30 mouse cellular contexts compared by ENCODE assay signal in the genomic region with DNA sequence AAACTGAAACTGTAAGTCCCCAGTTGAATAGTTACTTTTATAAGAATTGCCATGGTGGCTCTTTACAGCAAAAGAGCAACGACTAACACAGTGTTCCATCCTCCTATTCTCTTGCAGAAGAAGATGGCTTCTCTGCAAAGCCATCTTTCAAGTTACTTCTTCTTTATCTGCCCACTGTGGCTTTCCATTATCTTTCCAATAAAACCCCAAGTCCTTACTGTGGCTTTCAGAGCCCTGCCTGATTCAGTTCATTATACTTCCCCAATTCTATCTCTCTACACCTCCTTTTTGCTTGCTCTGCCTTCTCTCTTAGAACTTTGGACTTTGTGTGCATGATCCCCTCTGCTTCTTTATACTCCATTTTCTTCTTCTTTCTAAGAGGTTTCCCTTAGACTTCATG. TPM values are rescaled to one million over a fixed set of nuclear protein-coding genes. Genes with fewer than 3 reads are reported as not detected.
"Had no signal": no experiment of that assay in that cellular context is flagged by ENCODE, and none has a peak within 500 bp of the region (broad histone marks: within the 10 kb centered on the region; RNA-seq: fewer than 3 reads in every experiment).

No protein-coding gene starts in this region.

- H3K4me3 ChIP-seq: heart, embryonic 10.5 days; heart, embryonic 12.5 days; hindbrain, embryonic 10.5 days; intestine, embryonic 15.5 days; layer of hippocampus, adult 2 months; limb, embryonic 13.5 days; limb, embryonic 15.5 days had no signal

- H3K27ac ChIP-seq: heart, embryonic 10.5 days; hindbrain, embryonic 10.5 days; hindbrain, embryonic 14.5 days; intestine, embryonic 15.5 days; layer of hippocampus, adult 2 months; limb, embryonic 13.5 days; limb, embryonic 15.5 days had no signal

- ATAC-seq: hindbrain, embryonic 16.5 days; inflammation-experienced regulatory T-cells, adult 6 months; intestine, embryonic 15.5 days; intestine, postnatal 0 days had no signal

- H3K4me1 ChIP-seq: heart, embryonic 10.5 days; heart, embryonic 12.5 days; intestine, embryonic 15.5 days; limb, embryonic 13.5 days; limb, embryonic 15.5 days had no signal

- DNase-seq: gastrocnemius, postnatal 14 days; gastrocnemius, postnatal 36 days; heart, adult 18-20 months; heart, postnatal 10 days; heart, postnatal 4 days; kidney, adult 18-20 months; kidney, adult 8-10 months; kidney, postnatal 10 days; kidney, postnatal 25 days; kidney, postnatal 4 days; layer of hippocampus, postnatal 36 days; left cerebral cortex, postnatal 4 days had no signal

- H3K36me3 ChIP-seq: heart, embryonic 10.5 days; heart, embryonic 12.5 days; hindbrain, embryonic 10.5 days; intestine, embryonic 15.5 days; limb, embryonic 13.5 days; limb, embryonic 15.5 days had no signal

- H3K9me3 ChIP-seq: heart, embryonic 10.5 days; heart, embryonic 12.5 days; hindbrain, embryonic 10.5 days; intestine, embryonic 15.5 days; limb, embryonic 13.5 days; limb, embryonic 15.5 days had no signal

- H3K4me2 ChIP-seq: heart, embryonic 12.5 days; hindbrain, embryonic 14.5 days; intestine, embryonic 15.5 days; limb, embryonic 13.5 days; limb, embryonic 15.5 days had no signal

- H3K9ac ChIP-seq: heart, embryonic 12.5 days; hindbrain, embryonic 14.5 days; intestine, embryonic 15.5 days; limb, embryonic 13.5 days; limb, embryonic 15.5 days had no signal

- H3K27me3 ChIP-seq: heart, embryonic 12.5 days; intestine, embryonic 15.5 days; limb, embryonic 13.5 days; limb, embryonic 15.5 days had no signal

RNA-seq across cellular contexts. Expression of a gene that starts 45.3 kb away (rescaled TPM):
- total RNA-seq: gastrocnemius, adult 18-20 months; gastrocnemius, adult 8-10 months; gastrocnemius, postnatal 14 days; gastrocnemius, postnatal 36 days; heart, adult 18-20 months; heart, adult 8-10 months; heart, postnatal 10 days; heart, postnatal 25 days; heart, postnatal 4 days; layer of hippocampus, adult 2 months; layer of hippocampus, postnatal 10 days; layer of hippocampus, postnatal 36 days had no signal
- polyA plus RNA-seq: heart, embryonic 14.5 days; hindbrain, embryonic 14.5 days; hindbrain, embryonic 16.5 days; inflammation-experienced regulatory T-cells, adult 6 months; liver, adult 2 months had no signal
